ENCODE assay signal across 12 mouse cellular contexts in genomic region chr16:24102854-24103690, GRCm38 (mm10).
DNase-seq lines count a peak whose midpoint lies in the region; ATAC-seq and TF ChIP-seq lines count a peak whose summit lies in the region.
"Had no signal": no experiment of that assay in that cellular context is flagged by ENCODE, and none has a peak within 500 bp of the region (broad histone marks: within the 10 kb centered on the region; RNA-seq: fewer than 3 reads in every experiment).

No protein-coding gene starts in this region.

- no peak for TF ChIP-seq POLR2A in lung, adult 2 months (IDR thresholded peaks at IDR 0.05; ENCODE audit: borderline replicate concordance, extremely low read depth, low read depth, low read length)

- no peaks in the 10 kb centered on the region for H3K36me3 ChIP-seq in intestine, embryonic 15.5 days
- H3K36me3 ChIP-seq: embryonic facial prominence, embryonic 10.5 days; hindbrain, embryonic 13.5 days; midbrain, embryonic 12.5 days had no signal

- no peaks in the 10 kb centered on the region for H3K4me1 ChIP-seq in lung, adult 2 months (ENCODE audit: control insufficient read depth, insufficient read depth, low read length)
- no peaks in the 10 kb centered on the region for H3K4me1 ChIP-seq in intestine, embryonic 15.5 days (replicated peaks)
- H3K4me1 ChIP-seq: embryonic facial prominence, embryonic 10.5 days; midbrain, embryonic 12.5 days had no signal

- no peak overlapping the region for H3K9ac ChIP-seq in intestine, embryonic 15.5 days
- H3K9ac ChIP-seq: hindbrain, embryonic 13.5 days; midbrain, embryonic 12.5 days had no signal

- no peak overlapping the region for H3K4me3 ChIP-seq in lung, adult 2 months (replicated peaks; ENCODE audit: extremely low read depth, low read depth, low read length)
- no peak overlapping the region for H3K4me3 ChIP-seq in intestine, embryonic 15.5 days (replicated peaks)
- H3K4me3 ChIP-seq: embryonic facial prominence, embryonic 10.5 days; hindbrain, embryonic 13.5 days; midbrain, embryonic 12.5 days had no signal

- peak overlapping the region; percentile 36; the same call in 1 of the 2 replicates for H3K4me2 ChIP-seq in intestine, embryonic 15.5 days (replicated peaks)
- H3K4me2 ChIP-seq: hindbrain, embryonic 13.5 days; midbrain, embryonic 12.5 days had no signal

- peak; percentile 96 for ATAC-seq in intestine, embryonic 15.5 days
- ATAC-seq in megakaryocyte-erythroid progenitor cell, adult 5-6 weeks (replicated peaks; ENCODE audit: low FRiP score, low TSS enrichment, poor library complexity, severe bottlenecking), result peak; percentile 96

- intact Hi-C loops in left cerebral cortex, postnatal 25 days (cut with DNase I), result no loop called here

- DNase-seq in lung, postnatal 25 days (ENCODE audit: low spot score), result peak; percentile 11
- no peak for DNase-seq in lung, adult 2 months
- DNase-seq in left cerebral cortex, postnatal 25 days (ENCODE audit: low spot score in 2 of 2), result no peak
- DNase-seq in adrenal gland, adult 8-10 months, result no peak
- DNase-seq in cerebellum, postnatal 4 days (ENCODE audit: low spot score in 2 of 2), result no peak
- DNase-seq: cerebellum, adult 9-10 months; kidney, adult 9 months had no signal

- H3K9me3 ChIP-seq in intestine, embryonic 15.5 days, result no peaks in the 10 kb centered on the region
- H3K9me3 ChIP-seq: embryonic facial prominence, embryonic 10.5 days; hindbrain, embryonic 13.5 days; midbrain, embryonic 12.5 days had no signal

- peak overlapping the region; percentile 84 for H3K27ac ChIP-seq in intestine, embryonic 15.5 days
- H3K27ac ChIP-seq: embryonic facial prominence, embryonic 10.5 days; hindbrain, embryonic 13.5 days; midbrain, embryonic 12.5 days had no signal

- 61% methylated on average over 8 of the region's 8 CpGs for WGBS in lung, adult 2 months
- 60% methylated on average over 8 of the region's 8 CpGs for WGBS in intestine, embryonic 15.5 days

- H3K27me3 ChIP-seq in intestine, embryonic 15.5 days (replicated peaks), result no peaks in the 10 kb centered on the region
- H3K27me3 ChIP-seq: hindbrain, embryonic 13.5 days; midbrain, embryonic 12.5 days had no signal

- TF ChIP-seq CTCF in lung, adult 2 months (IDR thresholded peaks at IDR 0.05; ENCODE audit: insufficient read depth, low read length), result no peak
